27 mouse cellular contexts compared by ENCODE assay signal in the genomic region with DNA sequence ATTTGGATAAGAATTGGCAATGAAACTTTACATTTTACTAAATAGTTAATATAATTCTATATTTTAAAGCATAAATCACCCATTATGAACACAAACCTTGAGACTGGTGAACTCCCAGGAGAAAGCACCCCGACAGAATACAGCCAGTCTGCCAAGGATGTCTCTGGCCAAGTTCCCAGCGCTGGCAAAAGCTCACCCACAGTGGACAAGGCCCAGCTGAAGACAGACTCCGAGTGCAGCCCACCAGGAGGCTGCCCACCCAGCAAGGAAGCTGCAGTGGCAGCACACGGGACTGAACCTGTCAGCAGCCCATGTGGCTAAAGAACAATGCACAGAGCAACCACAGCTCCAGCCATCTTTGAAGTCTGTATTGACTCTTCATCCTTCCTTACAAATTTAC. TPM values are rescaled to one million over a fixed set of nuclear protein-coding genes. Genes with fewer than 3 reads are reported as not detected.
A peak's percentile ranks its signal among the peaks of the same experiment; 100 is the strongest.
DNase-seq lines count a peak whose midpoint lies in the region; ATAC-seq lines count a peak whose summit lies in the region.
"Had no signal": no experiment of that assay in that cellular context is flagged by ENCODE, and none has a peak within 500 bp of the region (broad histone marks: within the 10 kb centered on the region; RNA-seq: fewer than 3 reads in every experiment).

No protein-coding gene starts in this region.

- no peaks in the 10 kb centered on the region for H3K27me3 ChIP-seq in forebrain, embryonic 16.5 days (replicated peaks; ENCODE audit: control insufficient read depth, insufficient read depth, low read length)
- no peaks in the 10 kb centered on the region for H3K27me3 ChIP-seq in forebrain, embryonic 10.5 days (ENCODE audit: poor library complexity, severe bottlenecking)
- H3K27me3 ChIP-seq: forebrain, embryonic 12.5 days; liver, embryonic 12.5 days; neural tube, embryonic 13.5 days had no signal

- H3K4me3 ChIP-seq in forebrain, embryonic 16.5 days (replicated peaks; ENCODE audit: low read length): no peak overlapping the region
- H3K4me3 ChIP-seq in forebrain, embryonic 10.5 days: no peak overlapping the region
- H3K4me3 ChIP-seq: erythroblast, embryonic 14.5 days; forebrain, embryonic 12.5 days; hindbrain, embryonic 10.5 days; left cerebral cortex, adult 2 months; liver, embryonic 12.5 days; neural tube, embryonic 13.5 days had no signal

- no peaks in the 10 kb centered on the region for H3K4me1 ChIP-seq in forebrain, embryonic 16.5 days (replicated peaks; ENCODE audit: control insufficient read depth, insufficient read depth, low read length)
- no peaks in the 10 kb centered on the region for H3K4me1 ChIP-seq in forebrain, embryonic 10.5 days
- H3K4me1 ChIP-seq: forebrain, embryonic 12.5 days; hindbrain, embryonic 10.5 days; liver, embryonic 12.5 days; neural tube, embryonic 13.5 days had no signal

- no peak overlapping the region for H3K9ac ChIP-seq in forebrain, embryonic 16.5 days (replicated peaks; ENCODE audit: low read depth, low read length)
- H3K9ac ChIP-seq: forebrain, embryonic 12.5 days; liver, embryonic 12.5 days; liver, postnatal 0 days; neural tube, embryonic 13.5 days had no signal

- H3K4me2 ChIP-seq in forebrain, embryonic 16.5 days (ENCODE audit: low read length): no peak overlapping the region
- H3K4me2 ChIP-seq: forebrain, embryonic 12.5 days; liver, embryonic 12.5 days; midbrain, embryonic 11.5 days; neural tube, embryonic 13.5 days had no signal

- ATAC-seq in forebrain, embryonic 16.5 days: 0 out of 2 replicates have a peak, but pooled peaks have one; percentile 36
- ATAC-seq: intestine, postnatal 0 days; liver, embryonic 12.5 days; liver, postnatal 0 days had no signal

- no peaks in the 10 kb centered on the region for H3K9me3 ChIP-seq in forebrain, embryonic 16.5 days (ENCODE audit: control insufficient read depth, low read length)
- no peaks in the 10 kb centered on the region for H3K9me3 ChIP-seq in forebrain, embryonic 10.5 days
- H3K9me3 ChIP-seq: forebrain, embryonic 12.5 days; G1E; hindbrain, embryonic 10.5 days; liver, embryonic 12.5 days; neural tube, embryonic 13.5 days had no signal

- peaks cover 48% of the 10 kb centered on the region for H3K36me3 ChIP-seq in forebrain, embryonic 16.5 days (ENCODE audit: control insufficient read depth, insufficient read depth)
- peaks cover 99% of the 10 kb centered on the region for H3K36me3 ChIP-seq in forebrain, embryonic 10.5 days (replicated peaks)

- peak; percentile 58 for DNase-seq in adrenal gland, postnatal 10 days
- no peak for DNase-seq in adrenal gland, adult 8-10 months
- DNase-seq in forebrain, embryonic 10.5 days (ENCODE audit: extremely low spot score, low spot score): no peak
- peak; percentile 41 to 55 for DNase-seq in layer of hippocampus, postnatal 10 days (ENCODE audit: low spot score in 2 of 2)
- no peak for DNase-seq in layer of hippocampus, adult 9-10 months (ENCODE audit: low spot score)
- peak; percentile 48 for DNase-seq in adrenal gland, postnatal 14 days
- DNase-seq in T-cell, adult 2 months (ENCODE audit: low spot score): no peak
- DNase-seq: cerebellum, adult 9-10 months; heart, postnatal 14 days; kidney, adult 9 months; kidney, postnatal 14 days; liver, postnatal 0 days; lung, postnatal 36 days; right cerebral cortex, postnatal 25 days; spleen, adult 18-20 months; thymus, adult 2 months; thymus, postnatal 36 days had no signal

- 52% methylated on average over 4 of the region's 4 CpGs for WGBS in forebrain, embryonic 16.5 days
- WGBS in forebrain, embryonic 10.5 days: 83% methylated on average over 4 of the region's 4 CpGs

- H3K27ac ChIP-seq in forebrain, embryonic 16.5 days (ENCODE audit: low read length): no peak overlapping the region
- no peak overlapping the region for H3K27ac ChIP-seq in forebrain, embryonic 10.5 days
- H3K27ac ChIP-seq: forebrain, embryonic 12.5 days; hindbrain, embryonic 10.5 days; left cerebral cortex, adult 2 months; liver, embryonic 12.5 days; neural tube, embryonic 13.5 days had no signal

RNA-seq across cellular contexts. Expression of a gene that starts 22.9 kb away (rescaled TPM):
- 10 to 100 TPM; 33.7 to 37.9 TPM for total RNA-seq in adrenal gland, postnatal 10 days (2021)
- total RNA-seq in adrenal gland, adult 8-10 months (2022): 10 to 100 TPM; 45.3 to 56.4 (median 50.8) TPM
- 48.3 and 56.3 TPM in 2 replicates for polyA plus RNA-seq in forebrain, embryonic 16.5 days (2015; fragmentation: Nextera tagmentation; extraction: Ambion mirVana)
- 73.0 and 73.6 TPM in 2 replicates for polyA plus RNA-seq in forebrain, embryonic 10.5 days (2016; fragmentation: Nextera tagmentation; extraction: Ambion mirVana)
- 10 to 100 TPM; 25.1 to 25.7 TPM for total RNA-seq in layer of hippocampus, postnatal 10 days (2021)
- total RNA-seq in adrenal gland, postnatal 14 days (2021): 32.1 and 34.4 TPM in 2 replicates

RNA-seq across cellular contexts. Expression of a gene that starts 45.5 kb away (rescaled TPM):
- total RNA-seq in adrenal gland, postnatal 10 days (2021): 10 to 100 TPM; 12.7 to 13.1 TPM
- 1 to 10 TPM; 1.9 to 2.8 (median 2.2) TPM for total RNA-seq in adrenal gland, adult 8-10 months (2022)
- polyA plus RNA-seq in forebrain, embryonic 16.5 days (2015; fragmentation: Nextera tagmentation; extraction: Ambion mirVana): 33.7 and 36.7 TPM in 2 replicates
- polyA plus RNA-seq in forebrain, embryonic 10.5 days (2016; fragmentation: Nextera tagmentation; extraction: Ambion mirVana): 103 and 104 TPM in 2 replicates
- 10 to 100 TPM; 13.5 to 20.4 TPM for total RNA-seq in layer of hippocampus, postnatal 10 days (2021)
- 10.1 and 13.8 TPM in 2 replicates for total RNA-seq in adrenal gland, postnatal 14 days (2021)

Comparison
In these comparisons a context has a peak if more than half of its experiments do, and no peak if none do; other contexts are left out.
1. DNase-seq: peak in adrenal gland, postnatal 10 days (single experiment), layer of hippocampus, postnatal 10 days (2 of 2) and adrenal gland, postnatal 14 days (single experiment); none in adrenal gland, adult 8-10 months (single experiment), forebrain, embryonic 10.5 days (single experiment), layer of hippocampus, adult 9-10 months (single experiment) and T-cell, adult 2 months (single experiment).